Mouse (Mus musculus): ENCODE measurements around the gene Prm3. TPM values are rescaled to one million over a fixed set of nuclear protein-coding genes. Genes with fewer than 3 reads are reported as not detected.

Gene Prm3
- not detected in 2 replicates for polyA plus RNA-seq (2015; fragmentation: Nextera tagmentation; extraction: Ambion mirVana)

DNA sequence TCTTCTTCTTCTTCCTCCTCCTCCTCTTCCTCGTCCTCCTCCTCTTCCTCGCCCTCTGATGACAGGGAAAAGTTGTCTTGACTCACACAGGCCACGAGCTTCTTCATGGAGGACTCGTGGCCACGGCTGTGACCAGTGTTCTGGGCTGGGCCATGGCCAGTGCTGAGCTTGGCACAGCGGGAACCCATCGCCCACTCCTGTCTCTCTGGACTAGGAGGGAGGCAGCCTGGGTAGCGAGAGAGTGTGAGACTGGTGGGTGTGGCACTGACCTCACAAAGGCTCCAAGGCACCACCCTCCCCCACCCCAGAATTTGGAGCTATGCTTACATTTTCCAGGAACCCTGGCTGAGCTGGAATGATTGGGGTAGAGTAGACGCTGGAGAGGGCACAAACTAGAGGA lies at the start of gene Prm3:
Gene Prm3 (minus strand): TSS at position 213 of the 400 bp plus-strand sequence.
- WGBS, result 72% methylated on average over 9 of the region's 9 CpGs
- no peak within 1 kb of the TSS for H3K4me3 ChIP-seq
- no peaks in the 10 kb centered on the region for H3K27me3 ChIP-seq
- no peak within 1 kb of the TSS for H3K27ac ChIP-seq
- 0 out of 2 replicates have a peak, but pooled peaks cover 5% of the 10 kb centered on the region for H3K4me1 ChIP-seq
- H3K36me3 ChIP-seq (ENCODE audit: poor library complexity, severe bottlenecking), result no peaks in the 10 kb centered on the region
- ATAC-seq, result no peak
- no peak within 1 kb of the TSS for H3K4me2 ChIP-seq
- H3K9ac ChIP-seq, result no peak within 1 kb of the TSS
- H3K9me3 ChIP-seq (replicated peaks), result no peaks in the 10 kb centered on the region

DNA sequence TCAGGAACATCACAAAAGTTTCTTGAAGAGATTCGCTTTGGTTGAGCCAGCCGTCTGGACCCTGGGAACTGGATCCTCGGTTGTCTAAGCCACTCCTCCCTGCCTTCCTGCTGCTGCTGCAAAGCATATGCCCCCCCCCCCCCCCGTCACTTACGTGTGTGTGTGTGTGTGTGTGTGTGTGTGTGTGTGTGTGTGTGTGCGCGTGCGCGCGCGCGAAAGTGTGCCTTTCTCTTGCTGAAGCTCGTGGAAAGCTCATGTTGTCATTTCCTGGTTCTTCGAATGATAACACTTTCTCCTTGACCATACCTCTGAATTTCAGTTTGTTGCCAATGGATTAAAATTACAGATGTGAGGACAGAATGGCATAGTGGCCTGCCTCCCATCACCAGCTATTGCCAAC lies 49.3 kb upstream of the Prm3 start:
- Histone ChIP-seq H3K9me3 (replicated peaks) (no peaks in the 10 kb centered on the region), H3K36me3 (ENCODE audit: poor library complexity, severe bottlenecking) (0 out of 2 replicates have a peak, but pooled peaks cover 5% of the 10 kb centered on the region), H3K27ac (no peak overlapping the region), H3K4me2 (no peak overlapping the region), H3K4me1 (peaks cover 38% of the 10 kb centered on the region), H3K9ac (no peak overlapping the region), H3K4me3 (no peak overlapping the region), H3K27me3 (no peaks in the 10 kb centered on the region)
- WGBS, result 90% methylated on average over 12 of the region's 14 CpGs
- no peak for ATAC-seq

DNA sequence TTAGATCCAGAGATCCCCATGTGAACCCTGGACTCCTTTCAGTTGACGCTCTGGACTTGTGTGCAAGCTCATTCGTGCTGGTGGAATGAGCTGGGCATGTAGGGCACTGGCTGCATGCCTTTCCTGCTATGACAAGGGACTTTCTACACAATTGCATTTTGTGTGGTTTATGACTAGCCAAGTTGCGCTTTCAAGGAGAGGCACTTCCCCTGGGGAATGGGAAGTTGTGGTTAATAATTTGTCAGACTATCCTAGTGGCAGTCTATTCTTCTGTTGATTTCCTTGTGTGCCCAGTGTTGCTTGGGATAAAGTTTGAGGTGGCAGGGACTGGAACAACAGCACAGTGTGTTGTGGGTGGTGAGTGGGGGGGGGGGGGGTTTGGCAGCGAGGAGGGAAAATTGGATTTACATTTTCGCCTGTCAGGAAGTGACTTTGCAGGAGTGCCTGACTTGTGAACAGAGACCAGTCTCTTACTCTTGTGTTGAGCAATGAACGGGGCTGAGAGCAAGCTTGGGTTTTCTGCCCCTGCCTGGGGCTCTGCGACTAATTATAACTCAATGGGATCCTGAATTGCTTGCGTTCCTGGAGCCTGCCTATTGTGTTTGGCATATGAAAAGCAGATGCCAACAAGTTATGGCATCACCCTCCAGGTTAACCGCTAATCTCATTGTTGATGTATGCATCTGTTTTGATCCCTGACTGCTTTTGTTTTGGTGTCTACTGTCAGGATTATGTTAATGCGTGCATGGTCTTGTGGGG lies 48.0 kb upstream of the Prm3 start:
- Histone ChIP-seq H3K4me3 (no peak overlapping the region), H3K9ac (no peak overlapping the region), H3K36me3 (ENCODE audit: poor library complexity, severe bottlenecking) (0 out of 2 replicates have a peak, but pooled peaks cover 5% of the 10 kb centered on the region), H3K27me3 (peaks cover 4% of the 10 kb centered on the region; the same call in 1 of the 2 replicates), H3K9me3 (replicated peaks) (no peaks in the 10 kb centered on the region), H3K4me2 (no peak overlapping the region; the same call in 1 of the 2 replicates), H3K4me1 (peaks cover 33% of the 10 kb centered on the region), H3K27ac (no peak overlapping the region)
- WGBS, result 55% methylated on average over 10 of the region's 10 CpGs
- no peak for ATAC-seq

DNA sequence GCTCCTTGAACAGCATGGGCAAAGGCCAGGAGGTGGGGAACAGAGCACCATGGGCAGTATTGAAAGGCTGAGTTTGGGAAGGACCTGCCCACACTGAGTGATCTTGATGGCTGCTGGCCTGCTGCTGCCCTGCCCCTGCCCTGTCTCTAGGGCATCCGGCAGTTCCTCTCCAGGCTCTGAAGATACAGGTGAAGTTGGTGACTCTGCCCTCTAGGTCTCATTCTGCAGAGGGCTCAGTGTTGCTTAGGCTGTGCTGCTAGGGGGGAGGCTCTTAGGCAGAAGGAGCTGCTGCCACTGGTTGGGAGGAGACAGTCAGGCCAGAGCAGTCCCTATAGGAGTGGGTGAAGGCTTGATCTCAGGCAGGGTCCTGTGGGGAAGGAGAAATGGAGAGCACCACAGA lies 47.2 kb upstream of the Prm3 start:
- 95% methylated on average over 1 of the region's 1 CpGs for WGBS
- no peak for ATAC-seq
- Histone ChIP-seq H3K27ac (no peak overlapping the region), H3K4me1 (peaks cover 31% of the 10 kb centered on the region), H3K27me3 (peaks cover 5% of the 10 kb centered on the region; the same call in 1 of the 2 replicates), H3K9ac (no peak overlapping the region), H3K36me3 (ENCODE audit: poor library complexity, severe bottlenecking) (0 out of 2 replicates have a peak, but pooled peaks cover 5% of the 10 kb centered on the region), H3K4me2 (no peak overlapping the region; the same call in 1 of the 2 replicates), H3K4me3 (no peak overlapping the region), H3K9me3 (replicated peaks) (no peaks in the 10 kb centered on the region)

DNA sequence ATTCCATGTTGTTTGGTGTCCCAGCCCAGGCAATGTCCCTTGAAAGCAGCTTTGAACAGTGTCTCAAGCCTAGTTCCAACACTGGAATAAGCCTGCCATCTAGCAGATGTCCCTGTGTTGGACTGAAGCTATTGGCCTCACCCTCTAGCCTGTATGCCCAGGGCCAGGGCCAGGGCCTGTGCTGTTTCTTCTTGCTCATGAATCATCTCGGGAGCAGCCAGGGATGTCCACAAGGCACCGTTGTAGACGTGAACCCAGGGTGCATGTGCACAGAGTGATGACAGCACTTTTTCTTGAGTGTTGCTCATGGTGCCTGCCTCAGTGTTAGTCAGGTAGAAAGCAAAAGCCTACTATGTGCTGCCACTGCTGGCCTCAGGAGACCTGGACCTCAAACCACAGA lies 46.5 kb upstream of the Prm3 start:
- WGBS, result 93% methylated on average over 3 of the region's 3 CpGs
- Histone ChIP-seq H3K4me3 (no peak overlapping the region), H3K9ac (no peak overlapping the region), H3K27ac (no peak overlapping the region), H3K9me3 (replicated peaks) (no peaks in the 10 kb centered on the region), H3K27me3 (peaks cover 5% of the 10 kb centered on the region; the same call in 1 of the 2 replicates), H3K4me2 (no peak overlapping the region), H3K4me1 (peaks cover 31% of the 10 kb centered on the region), H3K36me3 (ENCODE audit: poor library complexity, severe bottlenecking) (0 out of 2 replicates have a peak, but pooled peaks cover 5% of the 10 kb centered on the region)
- no peak for ATAC-seq

DNA sequence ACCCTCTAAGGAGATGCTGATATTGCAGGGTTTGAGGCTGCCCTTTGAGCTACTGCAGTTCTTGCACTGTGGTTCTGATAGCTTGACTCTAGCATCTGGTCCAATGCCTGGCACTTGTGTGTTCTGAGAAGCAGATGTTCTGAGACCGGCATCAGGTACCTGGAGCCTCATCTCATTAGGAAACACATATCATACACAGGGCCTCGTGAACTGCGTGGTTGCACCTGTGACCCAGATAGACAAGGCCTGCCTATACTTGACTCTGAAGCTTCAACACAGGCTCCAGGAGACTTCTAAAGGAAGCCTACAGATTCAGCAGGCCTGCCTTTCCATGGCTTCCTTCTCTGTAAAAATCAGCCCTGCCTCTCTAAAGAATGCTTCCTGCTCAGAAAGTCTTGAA lies 45.7 kb upstream of the Prm3 start:
- Histone ChIP-seq H3K27ac (no peak overlapping the region), H3K4me2 (peak overlapping the region; percentile 93), H3K9me3 (replicated peaks) (no peaks in the 10 kb centered on the region), H3K4me3 (peak overlapping the region; percentile 7; the same call in 1 of the 2 replicates), H3K4me1 (peaks cover 31% of the 10 kb centered on the region), H3K36me3 (ENCODE audit: poor library complexity, severe bottlenecking) (0 out of 2 replicates have a peak, but pooled peaks cover 5% of the 10 kb centered on the region), H3K9ac (0 out of 2 replicates have a peak overlapping the region, but pooled peaks have one; percentile 16), H3K27me3 (peaks cover 5% of the 10 kb centered on the region; the same call in 1 of the 2 replicates)
- ATAC-seq, result no peak
- WGBS, result 97% methylated on average over 3 of the region's 3 CpGs

DNA sequence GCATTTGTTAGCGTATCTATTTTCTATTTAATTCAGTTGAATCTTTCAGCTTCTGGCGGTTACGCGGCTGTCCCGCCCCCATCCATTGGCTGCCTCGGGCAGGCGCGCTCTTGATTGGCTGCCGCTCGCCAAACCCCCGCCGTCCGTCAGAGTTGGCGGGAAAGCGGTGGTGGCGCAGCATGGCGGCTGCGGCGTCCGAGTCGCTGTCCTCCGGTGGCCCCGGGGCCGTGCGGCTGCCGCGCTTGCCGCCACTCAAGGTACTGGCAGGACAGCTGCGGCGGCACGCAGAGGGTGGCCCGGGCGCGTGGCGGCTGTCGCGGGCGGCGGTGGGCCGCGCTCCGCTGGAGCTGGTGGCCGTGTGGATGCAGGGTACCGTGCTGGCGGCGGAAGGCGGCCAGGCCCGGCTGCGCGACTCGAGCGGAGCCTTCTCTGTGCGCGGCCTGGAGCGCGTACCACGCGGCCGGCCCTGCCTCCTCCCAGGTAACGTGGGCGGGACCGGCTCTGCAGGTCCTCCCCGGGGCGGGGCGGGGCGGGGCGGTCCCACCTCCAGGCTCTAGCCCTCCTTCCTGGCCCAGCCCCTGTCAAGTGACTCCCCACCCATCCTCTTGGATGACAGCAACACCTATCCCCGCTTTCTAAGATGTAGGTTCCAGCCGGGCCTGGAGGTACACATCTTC lies 44.3 kb upstream of the Prm3 start, which contains the start of gene Rmi2:
Gene Rmi2 (plus strand): TSS at position 149 of the 677 bp plus-strand sequence.
- Histone ChIP-seq H3K27me3 (peaks cover 5% of the 10 kb centered on the region; the same call in 1 of the 2 replicates), H3K9ac (peak within 1 kb of the TSS; percentile 81), H3K27ac (peak within 1 kb of the TSS; percentile 57; the same call in 1 of the 2 replicates), H3K4me2 (peak within 1 kb of the TSS; percentile 93), H3K36me3 (ENCODE audit: poor library complexity, severe bottlenecking) (no peaks in the 10 kb centered on the region), H3K9me3 (replicated peaks) (no peaks in the 10 kb centered on the region), H3K4me3 (peak within 1 kb of the TSS; percentile 88), H3K4me1 (peaks cover 31% of the 10 kb centered on the region)
- peak; percentile 98 for ATAC-seq
- 0% methylated on average over 40 of the region's 69 CpGs for WGBS

DNA sequence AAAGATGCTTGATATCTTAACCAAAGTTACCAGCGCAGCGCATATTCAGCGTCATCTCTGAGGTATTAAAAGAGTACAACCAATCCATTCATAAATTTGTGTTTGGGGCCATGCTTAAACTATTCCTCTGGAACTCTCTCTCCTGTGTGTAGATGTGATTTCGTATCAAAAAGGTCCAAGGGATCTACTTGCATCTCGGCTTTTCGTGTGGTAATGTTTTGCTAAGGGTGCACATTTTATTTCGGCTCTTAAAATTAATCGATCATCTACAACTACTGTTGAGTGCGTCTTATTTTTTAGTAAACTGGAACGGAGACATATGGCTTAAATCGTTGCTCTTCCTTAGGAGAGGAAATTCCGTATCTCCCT lies 43.8 kb upstream of the Prm3 start:
- Histone ChIP-seq H3K27me3 (peaks cover 5% of the 10 kb centered on the region; the same call in 1 of the 2 replicates), H3K27ac (no peak overlapping the region), H3K36me3 (ENCODE audit: poor library complexity, severe bottlenecking) (no peaks in the 10 kb centered on the region), H3K4me3 (peak overlapping the region; percentile 88), H3K4me2 (peak overlapping the region; percentile 93), H3K4me1 (peaks cover 31% of the 10 kb centered on the region), H3K9me3 (replicated peaks) (no peaks in the 10 kb centered on the region), H3K9ac (peak overlapping the region; percentile 81)
- ATAC-seq, result 0 out of 2 replicates have a peak, but pooled peaks have one; percentile 1
- WGBS, result 10% methylated on average over 12 of the region's 12 CpGs

DNA sequence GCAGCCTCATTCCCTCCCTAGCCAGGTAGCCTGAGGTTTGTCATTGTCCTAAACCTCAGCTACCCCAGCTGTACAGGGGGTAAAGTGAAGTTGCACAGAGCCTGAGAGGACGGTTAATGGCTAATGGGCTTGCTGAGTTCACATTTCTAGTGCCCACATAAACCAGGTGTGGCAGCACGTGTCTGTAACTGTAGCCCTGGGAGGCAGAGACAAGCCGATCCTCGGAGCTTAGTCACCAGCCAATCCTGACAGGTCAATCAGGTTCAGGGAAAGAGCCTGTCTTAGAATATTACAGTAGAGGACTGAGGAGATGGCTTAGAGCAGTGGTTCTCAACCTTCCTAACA lies 37.7 kb upstream of the Prm3 start:
- WGBS, result 80% methylated on average over 4 of the region's 4 CpGs
- Histone ChIP-seq H3K36me3 (ENCODE audit: poor library complexity, severe bottlenecking) (no peaks in the 10 kb centered on the region), H3K9me3 (replicated peaks) (no peaks in the 10 kb centered on the region), H3K4me1 (no peaks in the 10 kb centered on the region), H3K27ac (no peak overlapping the region), H3K9ac (no peak overlapping the region), H3K4me2 (no peak overlapping the region), H3K4me3 (no peak overlapping the region), H3K27me3 (no peaks in the 10 kb centered on the region)
- no peak for ATAC-seq

DNA sequence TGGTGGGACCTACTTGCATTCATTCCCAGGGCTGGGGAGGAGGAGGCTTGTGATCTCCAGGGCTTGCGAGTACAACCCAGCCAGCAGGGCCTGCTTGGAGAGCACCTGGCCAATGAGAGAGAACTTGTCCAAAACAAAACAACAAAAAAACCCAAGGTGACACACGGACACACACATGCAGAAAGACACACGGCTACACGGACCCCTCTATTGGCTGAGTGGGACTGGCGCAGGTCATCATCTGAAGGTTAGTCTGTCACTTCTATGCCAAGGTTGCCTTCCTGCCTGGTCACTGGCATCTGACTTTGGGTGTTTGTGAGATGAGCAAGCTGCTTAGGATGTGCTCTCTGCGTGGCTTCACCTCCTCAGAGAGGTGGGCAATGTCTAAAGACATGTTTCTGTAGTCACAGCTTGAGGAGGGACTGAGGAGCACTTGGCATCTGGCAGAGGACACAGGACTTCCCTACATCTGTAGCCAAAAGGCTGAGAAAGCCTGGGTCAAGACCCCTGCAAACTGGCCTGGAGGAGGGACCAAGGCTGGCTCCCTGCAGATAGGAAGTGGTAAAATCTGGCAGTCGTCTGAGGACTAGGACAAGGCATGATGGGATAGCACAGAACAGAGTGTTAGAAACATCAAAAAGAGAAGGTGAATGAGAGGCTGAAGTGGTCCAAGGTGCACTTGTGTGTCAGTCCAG lies 37.2 kb upstream of the Prm3 start:
- H3K36me3 ChIP-seq (ENCODE audit: poor library complexity, severe bottlenecking), result no peaks in the 10 kb centered on the region
- H3K4me1 ChIP-seq, result no peaks in the 10 kb centered on the region
- no peaks in the 10 kb centered on the region for H3K27me3 ChIP-seq
- no peak overlapping the region for H3K4me2 ChIP-seq
- ATAC-seq, result no peak
- no peak overlapping the region for H3K4me3 ChIP-seq
- H3K9ac ChIP-seq, result no peak overlapping the region
- WGBS, result 86% methylated on average over 7 of the region's 7 CpGs
- no peaks in the 10 kb centered on the region for H3K9me3 ChIP-seq (replicated peaks)
- no peak overlapping the region for H3K27ac ChIP-seq

DNA sequence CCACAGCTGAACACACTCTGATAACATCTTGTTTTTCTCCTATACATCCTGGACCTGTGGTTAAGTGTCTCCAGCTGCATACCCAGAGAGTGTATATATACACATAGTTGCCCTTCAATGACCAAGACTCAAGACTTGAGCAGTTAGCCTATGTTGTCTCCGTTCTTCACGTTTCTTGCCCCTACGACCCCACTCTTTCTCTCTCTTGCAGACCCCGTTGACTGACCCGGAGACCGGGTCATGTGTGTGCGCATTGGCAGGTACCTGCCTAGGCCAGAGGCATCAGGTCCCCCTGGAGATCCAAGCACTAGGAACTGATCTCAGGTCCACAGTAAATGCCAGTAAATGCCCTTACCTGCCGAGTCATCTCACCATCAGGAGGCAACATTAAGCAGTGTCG lies 36.6 kb upstream of the Prm3 start:
- Histone ChIP-seq H3K9ac (no peak overlapping the region), H3K4me1 (no peaks in the 10 kb centered on the region), H3K27me3 (no peaks in the 10 kb centered on the region), H3K9me3 (replicated peaks) (no peaks in the 10 kb centered on the region), H3K4me2 (no peak overlapping the region), H3K4me3 (no peak overlapping the region), H3K36me3 (ENCODE audit: poor library complexity, severe bottlenecking) (no peaks in the 10 kb centered on the region), H3K27ac (no peak overlapping the region)
- WGBS, result 92% methylated on average over 9 of the region's 9 CpGs
- no peak for ATAC-seq

DNA sequence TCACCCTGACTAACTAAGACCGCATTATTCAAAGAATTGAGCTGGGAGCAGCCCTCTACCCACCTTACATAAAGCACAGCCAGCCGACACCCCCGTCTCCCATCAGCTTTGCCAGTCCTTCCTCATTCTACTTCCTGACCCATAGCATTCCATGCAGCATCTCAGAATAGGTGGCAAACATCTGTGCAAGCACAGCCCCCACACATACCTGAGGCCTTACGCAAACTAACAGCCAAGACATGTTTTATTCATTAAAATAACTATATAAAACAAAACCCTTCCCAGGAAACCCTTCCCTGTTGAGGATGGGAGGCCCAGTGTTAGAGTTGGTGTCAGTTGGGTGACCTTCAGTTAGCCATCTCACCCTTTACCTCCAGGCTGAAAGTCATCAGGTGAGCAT lies 35.1 kb upstream of the Prm3 start:
- Histone ChIP-seq H3K9ac (no peak overlapping the region), H3K27ac (no peak overlapping the region), H3K36me3 (ENCODE audit: poor library complexity, severe bottlenecking) (no peaks in the 10 kb centered on the region), H3K27me3 (no peaks in the 10 kb centered on the region), H3K9me3 (replicated peaks) (no peaks in the 10 kb centered on the region), H3K4me3 (no peak overlapping the region), H3K4me2 (no peak overlapping the region), H3K4me1 (no peaks in the 10 kb centered on the region)
- ATAC-seq, result no peak
- 91% methylated on average over 4 of the region's 4 CpGs for WGBS
